Mouse (Mus musculus) G1E (cell line): ENCODE measurements around the gene Ctbp1.

Experiments
- CTCF ChIP-seq: IDR thresholded peaks from 2 replicates; pipeline ENCODE4 v1.5.1; 2012; ENCODE audit warnings: low read depth, low read length, inconsistent platforms, mixed read lengths
- GATA1 ChIP-seq: IDR thresholded peaks from 2 replicates; pipeline ENCODE4 v1.6.1; 2012; ENCODE audit warnings: borderline replicate concordance, low read length, inconsistent platforms, mixed read lengths
- GATA2 ChIP-seq: IDR thresholded peaks from 2 replicates; pipeline ENCODE4 v1.6.1; 2012; ENCODE audit warnings: low read depth, low read length, inconsistent platforms, borderline replicate concordance
- TAL1 ChIP-seq: conservative IDR thresholded peaks from 2 replicates; pipeline ENCODE4 v1.6.1; 2012; ENCODE audit warnings: low read depth, low read length, inconsistent platforms, mixed read lengths

- TF ChIP-seq TAL1 = no peak
- TF ChIP-seq CTCF = no peak
- no peak for TF ChIP-seq GATA2
- TF ChIP-seq GATA1 = no peak
Observed at GRCm38 (mm10) chr5:33277286-33277685, 2.5 kb upstream of the Ctbp1 start.
